Mouse (Mus musculus) kidney, adult 18-20 months (tissue): Measurements from ENCODE around the gene Cntf.
A peak's percentile ranks its signal among the peaks of the same experiment; 100 is the strongest.

Source experiments
- DNase-seq: peaks from one replicate; pipeline ENCODE4 v3.0.0; 2021

Cntf gene

GRCm38 (mm10) chr19:12765308-12765707 lies at the start of gene Cntf:
Cntf (minus strand) TSS chr19:12765632.
- no peak for DNase-seq

GRCm38 (mm10) chr19:12813883-12814282 lies 48.5 kb upstream of the Cntf start:
- no peak for DNase-seq

GRCm38 (mm10) chr19:12812644-12813364 lies 47.4 kb upstream of the Cntf start:
- no peak for DNase-seq

- no peak for DNase-seq
These were observed 40.8 kb upstream of the Cntf start for GRCm38 (mm10) chr19:12806214-12806613.

- DNase-seq, result no peak
These were observed 40.3 kb upstream of the Cntf start for GRCm38 (mm10) chr19:12805730-12806129.

GRCm38 (mm10) chr19:12804237-12804636 lies 38.8 kb upstream of the Cntf start:
- DNase-seq, result no peak

GRCm38 (mm10) chr19:12802830-12803229 lies 37.4 kb upstream of the Cntf start:
- DNase-seq, result no peak

- DNase-seq, result no peak
These were observed 35.6 kb upstream of the Cntf start for GRCm38 (mm10) chr19:12801046-12801445.

GRCm38 (mm10) chr19:12800621-12801020 lies 35.2 kb upstream of the Cntf start:
- no peak for DNase-seq

- no peak for DNase-seq
These were observed 33.6 kb upstream of the Cntf start for GRCm38 (mm10) chr19:12799081-12799480.

- no peak for DNase-seq
These were observed 33.0 kb upstream of the Cntf start for GRCm38 (mm10) chr19:12798404-12798803.

GRCm38 (mm10) chr19:12797071-12797470 lies 31.6 kb upstream of the Cntf start:
- no peak for DNase-seq

GRCm38 (mm10) chr19:12796328-12796931 lies 31.0 kb upstream of the Cntf start:
- DNase-seq, result no peak

GRCm38 (mm10) chr19:12795511-12796327 lies 30.3 kb upstream of the Cntf start, which contains the start of the genes Zfp91 and Lpxn:
Zfp91 (minus strand) TSS chr19:12796126.
Lpxn (plus strand) TSS chr19:12796193.
- DNase-seq, result peak; percentile 95

GRCm38 (mm10) chr19:12795110-12795509 lies 29.7 kb upstream of the Cntf start:
- no peak for DNase-seq

GRCm38 (mm10) chr19:12794056-12795044 lies 28.9 kb upstream of the Cntf start:
- DNase-seq, result peak; percentile 95

- no peak for DNase-seq
These were observed 26.9 kb upstream of the Cntf start for GRCm38 (mm10) chr19:12792374-12792773.

- DNase-seq, result no peak
These were observed 22.3 kb upstream of the Cntf start for GRCm38 (mm10) chr19:12787721-12788120.

GRCm38 (mm10) chr19:12786803-12787395 lies 21.5 kb upstream of the Cntf start:
- DNase-seq, result no peak

- no peak for DNase-seq
These were observed 15.0 kb upstream of the Cntf start for GRCm38 (mm10) chr19:12780437-12780836.

GRCm38 (mm10) chr19:12770888-12771287 lies 5.5 kb upstream of the Cntf start:
- no peak for DNase-seq
